Mouse (Mus musculus): ENCODE measurements at regions not wholly inside any gene's neighbourhood (a gene's known extent, or its start where the extent isn't known, plus 50 kb on each side); places are given as distances from the start of the nearest gene placed in this dataset.

DNA sequence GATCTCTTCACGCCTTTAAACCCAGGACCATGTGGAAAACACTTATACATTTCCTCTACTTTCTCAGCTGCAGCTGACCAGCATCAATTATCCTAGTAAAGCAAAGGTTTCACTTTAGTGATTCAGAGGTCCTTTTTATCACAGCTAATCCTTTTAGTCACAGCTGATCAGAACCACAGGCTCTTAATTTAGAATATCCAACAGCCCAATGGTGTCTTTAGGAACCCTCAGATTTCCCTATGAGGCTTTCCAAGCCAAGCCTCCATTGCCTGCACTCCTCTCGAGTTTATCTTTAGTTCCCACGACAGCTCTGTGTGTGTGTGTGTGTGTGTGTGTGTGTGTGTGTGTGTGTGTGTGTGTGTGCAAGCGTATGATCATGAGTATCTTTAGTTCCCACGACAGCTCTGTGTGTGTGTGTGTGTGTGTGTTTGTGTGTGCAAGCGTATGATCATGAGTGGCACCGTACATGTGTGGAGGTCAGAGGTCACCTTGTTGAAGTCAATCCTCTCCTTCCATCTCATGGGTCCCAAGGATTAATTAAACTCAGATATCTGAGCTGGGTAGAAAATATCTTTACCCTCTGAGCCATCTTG lies 85.4 kb upstream of the Gm34302 start:
- H3K4me1 ChIP-seq: no peaks in the 10 kb centered on the region
- no peaks in the 10 kb centered on the region for H3K9me3 ChIP-seq
- H3K36me3 ChIP-seq: no peaks in the 10 kb centered on the region
- H3K27me3 ChIP-seq (ENCODE audit: insufficient read depth, poor library complexity, severe bottlenecking): no peaks in the 10 kb centered on the region
- no peak for DNase-seq (ENCODE audit: low spot score)
- no peak overlapping the region for H3K27ac ChIP-seq
- H3K4me3 ChIP-seq: no peak overlapping the region
- WGBS: 77% methylated on average over 7 of the region's 7 CpGs

DNA sequence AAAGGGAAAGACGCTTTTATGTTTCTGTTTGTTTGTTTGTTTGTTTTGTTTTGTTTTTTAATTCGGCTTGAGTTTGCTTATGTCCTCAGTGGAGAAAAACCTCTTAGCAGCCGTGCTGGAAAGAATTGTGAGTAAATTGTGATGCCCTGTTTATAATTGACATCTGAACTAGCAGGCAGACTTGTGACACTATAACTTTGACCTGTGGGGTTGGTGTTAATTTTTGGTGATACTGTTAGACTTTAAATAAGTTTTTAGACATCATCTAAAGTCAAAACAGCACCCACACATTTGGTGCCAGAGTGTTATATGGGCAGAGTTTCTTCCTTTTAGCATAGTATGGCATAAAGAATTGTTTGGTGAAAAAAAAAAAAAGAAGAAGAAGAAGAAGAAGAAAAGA lies 84.0 kb upstream of the Gm34302 start:
- no peaks in the 10 kb centered on the region for H3K9me3 ChIP-seq
- no peaks in the 10 kb centered on the region for H3K36me3 ChIP-seq
- DNase-seq (ENCODE audit: low spot score): no peak
- 83% methylated on average over 3 of the region's 3 CpGs for WGBS
- no peak overlapping the region for H3K27ac ChIP-seq
- no peak overlapping the region for H3K4me3 ChIP-seq
- H3K27me3 ChIP-seq (ENCODE audit: insufficient read depth, poor library complexity, severe bottlenecking): no peaks in the 10 kb centered on the region
- H3K4me1 ChIP-seq: no peaks in the 10 kb centered on the region

DNA sequence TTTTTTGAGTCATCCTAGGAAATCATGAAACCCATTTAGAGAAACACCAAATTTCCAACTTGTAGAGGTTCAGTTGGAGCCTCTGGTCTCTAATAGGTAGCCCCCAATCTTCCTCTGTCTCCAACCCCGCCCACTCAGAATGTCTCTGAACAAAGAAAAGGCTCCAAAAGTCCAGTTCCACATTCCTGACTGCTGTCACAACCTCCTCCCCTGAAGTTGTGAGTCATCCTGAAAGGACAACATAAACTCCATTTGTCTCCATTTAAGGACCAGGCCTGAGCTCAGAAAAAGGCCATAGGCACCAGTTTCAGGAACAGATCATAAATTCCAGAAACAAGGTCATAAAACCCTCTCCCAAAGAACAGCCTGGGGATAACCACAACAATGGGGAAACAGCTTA lies 79.4 kb upstream of the Gm34302 start:
- no peaks in the 10 kb centered on the region for H3K36me3 ChIP-seq
- H3K27ac ChIP-seq: no peak overlapping the region
- DNase-seq (ENCODE audit: low spot score): no peak
- WGBS: 75% methylated on average over 1 of the region's 1 CpGs
- no peaks in the 10 kb centered on the region for H3K27me3 ChIP-seq (ENCODE audit: insufficient read depth, poor library complexity, severe bottlenecking)
- no peak overlapping the region for H3K4me3 ChIP-seq
- H3K4me1 ChIP-seq: no peaks in the 10 kb centered on the region
- no peaks in the 10 kb centered on the region for H3K9me3 ChIP-seq

DNA sequence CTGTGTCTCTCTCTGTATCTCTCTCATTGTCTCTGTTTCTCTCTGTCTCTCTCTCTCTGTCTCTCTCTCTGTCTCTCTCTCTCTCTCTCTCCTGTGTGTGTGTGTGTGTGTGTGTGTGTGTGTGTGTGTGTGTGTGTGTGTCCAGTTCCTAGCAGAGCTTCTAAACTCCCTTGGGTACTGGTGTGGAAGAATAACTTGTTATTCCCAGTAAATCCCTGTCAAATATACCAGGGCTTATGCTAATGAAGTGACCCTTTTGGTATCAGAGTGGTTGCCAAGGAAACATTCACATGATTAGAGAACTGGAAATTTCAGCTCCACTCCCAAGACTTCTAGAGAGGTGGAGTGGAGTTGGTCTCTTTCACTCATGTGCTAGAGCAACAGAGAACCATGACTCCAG lies 78.9 kb upstream of the Gm34302 start:
- H3K9me3 ChIP-seq: no peaks in the 10 kb centered on the region
- DNase-seq (ENCODE audit: low spot score): no peak
- H3K27ac ChIP-seq: no peak overlapping the region
- no peak overlapping the region for H3K4me3 ChIP-seq
- no peaks in the 10 kb centered on the region for H3K36me3 ChIP-seq
- no peaks in the 10 kb centered on the region for H3K4me1 ChIP-seq
- H3K27me3 ChIP-seq (ENCODE audit: insufficient read depth, poor library complexity, severe bottlenecking): no peaks in the 10 kb centered on the region

DNA sequence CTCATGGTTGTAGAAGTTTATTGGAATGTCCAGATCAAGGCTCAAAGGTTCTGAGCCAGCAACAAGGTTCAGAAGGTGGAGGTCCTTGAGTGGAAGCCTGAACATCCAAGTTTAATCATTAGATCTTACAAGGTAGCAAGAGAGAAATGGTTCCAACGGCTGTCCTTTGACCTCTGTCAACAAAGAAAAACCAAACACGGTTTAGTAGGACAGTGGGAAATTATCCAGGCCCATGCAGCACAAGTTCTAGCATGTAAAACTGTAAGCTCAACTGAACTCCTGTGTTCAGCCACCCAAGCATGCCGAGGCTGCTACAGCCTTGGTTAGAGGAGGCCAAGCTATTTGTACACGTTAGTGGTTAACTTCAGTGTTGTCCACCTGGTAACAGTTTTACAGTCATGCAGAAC lies 77.1 kb upstream of the Gm34302 start:
- Histone ChIP-seq H3K27ac (no peak overlapping the region), H3K9me3 (no peaks in the 10 kb centered on the region), H3K4me1 (no peaks in the 10 kb centered on the region), H3K27me3 (ENCODE audit: insufficient read depth, poor library complexity, severe bottlenecking) (no peaks in the 10 kb centered on the region), H3K36me3 (no peaks in the 10 kb centered on the region), H3K4me3 (no peak overlapping the region)
- no peak for DNase-seq (ENCODE audit: low spot score)
- WGBS: 78% methylated on average over 4 of the region's 4 CpGs

DNA sequence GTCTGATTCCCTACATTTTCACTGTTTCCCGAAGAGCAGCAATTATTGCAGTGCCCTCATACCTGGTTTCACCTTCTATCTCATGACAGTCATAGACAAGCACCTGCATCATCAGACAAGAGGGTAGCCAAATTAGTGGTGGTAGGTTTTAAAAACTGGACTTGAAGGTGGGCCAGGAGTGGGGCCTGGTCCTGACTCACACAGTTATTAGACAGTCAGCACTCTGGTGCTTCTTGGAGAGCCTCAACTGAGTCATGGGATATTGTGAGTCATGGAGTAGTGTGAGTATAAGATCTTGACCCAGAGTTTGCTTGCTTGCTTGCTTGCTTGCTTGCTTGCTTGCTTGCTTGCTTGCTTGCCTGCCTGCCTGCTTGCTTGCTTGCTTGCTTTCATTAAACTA lies 73.1 kb upstream of the Gm34302 start:
- WGBS: 95% methylated on average over 1 of the region's 1 CpGs
- no peaks in the 10 kb centered on the region for H3K36me3 ChIP-seq
- no peaks in the 10 kb centered on the region for H3K27me3 ChIP-seq (ENCODE audit: insufficient read depth, poor library complexity, severe bottlenecking)
- no peak overlapping the region for H3K27ac ChIP-seq
- no peak overlapping the region for H3K4me3 ChIP-seq
- no peaks in the 10 kb centered on the region for H3K9me3 ChIP-seq
- DNase-seq (ENCODE audit: low spot score): no peak
- H3K4me1 ChIP-seq: no peaks in the 10 kb centered on the region

DNA sequence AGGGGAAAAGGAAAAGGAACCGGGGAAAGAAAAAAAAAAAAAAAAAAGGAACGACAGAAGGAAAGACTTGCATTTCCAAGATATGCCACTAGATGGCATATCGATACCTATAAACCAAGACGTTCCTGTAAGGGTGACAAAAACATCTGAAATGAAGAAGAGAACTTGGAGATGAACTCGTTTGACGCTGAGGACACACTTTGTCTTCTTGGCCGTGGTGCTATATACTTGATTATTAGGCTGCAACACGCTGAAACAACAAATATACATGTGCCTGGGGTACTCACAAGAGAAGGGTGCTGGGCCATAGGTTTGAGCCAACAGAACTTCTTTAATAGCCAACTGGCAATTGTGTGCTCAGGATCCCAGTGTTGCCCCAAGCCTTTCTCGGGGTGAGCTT lies 71.2 kb upstream of the Gm34302 start:
- H3K4me3 ChIP-seq: no peak overlapping the region

DNA sequence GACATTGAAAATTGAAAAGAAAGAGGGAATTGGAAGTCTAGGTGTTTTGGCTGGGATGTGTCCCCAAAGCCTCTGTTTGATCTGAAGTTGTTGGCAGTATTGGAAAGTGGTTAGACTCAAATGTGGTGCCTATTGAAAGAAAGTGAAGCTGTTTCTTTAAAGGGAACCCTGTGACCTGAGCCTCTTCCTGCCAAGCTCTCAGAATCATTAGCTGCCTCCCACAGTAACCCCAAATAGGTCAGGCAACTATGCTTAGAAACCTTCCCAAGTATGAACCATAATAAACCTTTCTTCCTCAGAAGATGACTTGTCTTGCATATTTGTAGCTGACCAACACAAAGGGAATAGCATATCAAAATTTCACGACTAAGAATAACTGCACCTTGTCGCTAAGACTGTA lies 69.7 kb upstream of the Gm34302 start:
- no peak for DNase-seq (ENCODE audit: low spot score)
- H3K36me3 ChIP-seq: no peaks in the 10 kb centered on the region
- H3K27me3 ChIP-seq (ENCODE audit: insufficient read depth, poor library complexity, severe bottlenecking): no peaks in the 10 kb centered on the region
- H3K9me3 ChIP-seq: no peaks in the 10 kb centered on the region
- no peak overlapping the region for H3K27ac ChIP-seq
- no peak overlapping the region for H3K4me3 ChIP-seq
- no peaks in the 10 kb centered on the region for H3K4me1 ChIP-seq
- 80% methylated on average over 2 of the region's 2 CpGs for WGBS

More for the DNA sequence above, 71.2 kb upstream of the Gm34302 start:
- 9% methylated on average over 9 of the region's 9 CpGs for WGBS
- no peaks in the 10 kb centered on the region for H3K27me3 ChIP-seq (ENCODE audit: insufficient read depth, poor library complexity, severe bottlenecking)
- no peaks in the 10 kb centered on the region for H3K36me3 ChIP-seq
- H3K4me1 ChIP-seq: no peaks in the 10 kb centered on the region
- no peak overlapping the region for H3K27ac ChIP-seq
- H3K9me3 ChIP-seq: no peaks in the 10 kb centered on the region
- DNase-seq (ENCODE audit: low spot score): no peak

DNA sequence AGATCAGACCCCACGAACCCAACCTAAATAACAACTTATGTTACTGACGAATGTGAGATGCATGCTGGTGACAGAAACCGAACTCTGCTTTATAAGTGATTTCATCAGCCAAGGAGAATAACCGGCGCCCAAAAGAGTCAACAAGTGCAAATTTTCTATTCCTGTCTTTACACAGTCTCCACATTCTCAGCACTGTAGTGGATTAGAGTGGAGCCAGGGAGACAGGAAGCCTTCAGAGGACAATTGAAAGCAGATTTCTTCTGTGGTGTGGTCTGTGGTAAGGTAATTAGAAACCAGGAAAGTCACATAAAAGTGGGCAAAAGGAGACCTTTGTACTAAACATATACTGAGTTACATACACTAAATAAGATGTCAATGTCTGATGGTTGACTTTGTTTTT lies 68.0 kb upstream of the Gm34302 start:
- Histone ChIP-seq H3K4me1 (no peaks in the 10 kb centered on the region), H3K27me3 (ENCODE audit: insufficient read depth, poor library complexity, severe bottlenecking) (no peaks in the 10 kb centered on the region), H3K36me3 (no peaks in the 10 kb centered on the region), H3K27ac (no peak overlapping the region), H3K9me3 (no peaks in the 10 kb centered on the region), H3K4me3 (no peak overlapping the region)
- 69% methylated on average over 5 of the region's 5 CpGs for WGBS
- no peak for DNase-seq (ENCODE audit: low spot score)

DNA sequence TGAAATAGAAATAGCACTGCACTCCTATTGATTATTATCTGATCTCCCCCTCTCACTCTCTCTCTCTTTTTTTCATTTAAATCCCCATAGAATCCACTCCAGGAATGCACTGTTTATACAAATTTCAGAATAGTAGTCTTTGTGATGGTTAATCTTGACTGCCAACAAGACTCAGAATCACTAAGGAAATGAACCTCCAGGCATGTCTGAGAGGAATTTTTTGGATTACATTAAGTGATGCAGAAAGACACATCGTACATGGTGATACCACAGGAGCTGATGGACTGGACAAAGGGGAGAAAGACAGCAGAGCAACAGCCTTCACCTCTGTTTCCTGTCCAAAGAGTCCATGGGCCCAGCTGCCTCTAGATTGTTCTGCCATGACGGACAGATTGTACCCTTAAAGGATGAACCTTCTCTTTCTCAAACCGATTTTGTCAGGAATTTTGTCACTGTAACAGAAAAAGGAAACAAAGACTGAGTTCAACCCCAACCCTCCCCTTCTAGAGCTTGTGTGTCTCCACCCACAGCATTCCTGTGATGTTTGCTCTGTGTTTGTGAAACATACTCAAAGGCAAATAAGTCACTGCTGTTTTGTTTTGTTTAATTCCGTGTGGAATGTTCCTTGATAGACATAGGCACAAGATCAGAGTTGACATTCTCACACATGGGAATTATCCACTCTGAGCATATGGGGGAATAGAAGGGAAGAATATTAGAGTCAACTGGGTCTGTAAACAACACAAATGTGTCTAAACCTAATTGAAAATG lies 59.1 kb upstream of the Gm34302 start:
- DNase-seq (ENCODE audit: low spot score): no peak
- no peaks in the 10 kb centered on the region for H3K9me3 ChIP-seq
- H3K27me3 ChIP-seq (ENCODE audit: insufficient read depth, poor library complexity, severe bottlenecking): no peaks in the 10 kb centered on the region
- H3K36me3 ChIP-seq: no peaks in the 10 kb centered on the region
- H3K4me1 ChIP-seq: peaks cover 8% of the 10 kb centered on the region; the same call in 1 of the 2 replicates
- 65% methylated on average over 4 of the region's 4 CpGs for WGBS
- H3K4me3 ChIP-seq: no peak overlapping the region
- H3K27ac ChIP-seq: no peak overlapping the region

DNA sequence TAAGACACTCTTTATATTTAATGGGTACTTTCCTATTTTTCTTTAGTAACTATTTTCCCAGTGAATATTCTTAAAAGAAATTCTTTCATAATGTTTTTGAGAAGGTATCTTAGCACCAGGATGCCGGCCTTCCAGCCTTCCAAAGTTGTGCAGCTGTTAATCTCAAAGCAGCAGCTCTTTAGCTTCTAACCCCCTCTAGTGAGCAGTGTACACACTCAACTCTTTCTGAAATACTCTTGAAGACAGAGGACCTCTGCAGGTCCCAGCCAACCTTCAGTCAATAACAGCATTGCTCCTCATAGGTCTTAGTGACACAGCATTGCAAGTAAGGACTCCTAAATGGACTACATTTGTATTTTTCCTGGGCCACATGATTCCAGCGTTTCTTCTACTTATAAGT lies 55.2 kb upstream of the Gm34302 start:
- WGBS: 56% methylated on average over 2 of the region's 2 CpGs
- Histone ChIP-seq H3K9me3 (no peaks in the 10 kb centered on the region), H3K27ac (no peak overlapping the region), H3K36me3 (no peaks in the 10 kb centered on the region), H3K4me3 (no peak overlapping the region), H3K27me3 (ENCODE audit: insufficient read depth, poor library complexity, severe bottlenecking) (no peaks in the 10 kb centered on the region), H3K4me1 (no peaks in the 10 kb centered on the region)
- DNase-seq (ENCODE audit: low spot score): no peak

DNA sequence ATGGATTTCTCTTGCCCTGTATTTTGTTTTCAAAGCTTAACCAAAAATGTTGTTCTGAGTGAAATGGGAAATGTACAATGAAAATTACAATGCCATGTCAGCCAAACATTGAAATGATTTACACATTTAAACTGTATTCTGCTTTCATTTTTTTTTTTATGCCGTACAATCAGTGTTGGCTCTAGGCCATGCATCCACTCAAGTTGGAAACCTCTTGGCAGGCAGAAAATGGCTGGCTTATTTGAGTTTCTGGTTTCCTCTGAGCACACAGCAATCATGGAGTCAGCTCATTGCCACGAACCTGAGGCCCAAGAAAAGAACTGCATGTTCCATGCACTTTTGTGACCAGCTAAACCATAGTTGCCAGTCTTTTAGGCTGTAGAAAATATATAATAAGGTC lies 50.5 kb upstream of the Gm34302 start:
- H3K27ac ChIP-seq: no peak overlapping the region
- H3K36me3 ChIP-seq: no peaks in the 10 kb centered on the region
- DNase-seq (ENCODE audit: low spot score): no peak
- 78% methylated on average over 2 of the region's 2 CpGs for WGBS
- no peaks in the 10 kb centered on the region for H3K27me3 ChIP-seq (ENCODE audit: insufficient read depth, poor library complexity, severe bottlenecking)
- no peaks in the 10 kb centered on the region for H3K9me3 ChIP-seq
- H3K4me3 ChIP-seq: no peak overlapping the region
- no peaks in the 10 kb centered on the region for H3K4me1 ChIP-seq
